Mouse (Mus musculus) intestine, postnatal 0 days (tissue): ENCODE results near the gene Krt80. TPM values are rescaled to one million over a fixed set of nuclear protein-coding genes. Genes with fewer than 3 reads are reported as not detected.
"Not testable (repeated sequence)": the region's sequence is repeated elsewhere in the genome, so short reads cannot be mapped to it uniquely, and the experiment has no call there.

ENCODE experiments used
- ATAC-seq: fragments of 200-750 bp; cut with Nextera tagmentation; 2 replicates; pipeline ENCODE4 v1.8.0; 2017; ENCODE audit warnings: mild to moderate bottlenecking, moderate TSS enrichment, moderate library complexity
- H3K27ac ChIP-seq: fragments of 300-500 bp; sonication (generic); 2 replicates; pipeline ENCODE4 v1.5.1; 2014; ENCODE audit warnings: mild to moderate bottlenecking, low read depth, low read length, moderate library complexity
- H3K27me3 ChIP-seq: fragments of 300-500 bp; sonication (generic); replicated peaks from 2 replicates; pipeline ENCODE4 v1.6.1; 2014; ENCODE audit warnings: low read length, mixed read lengths; ENCODE audit not compliant: control insufficient read depth, insufficient read depth
- H3K36me3 ChIP-seq: fragments of 300-500 bp; sonication (generic); 2 replicates; pipeline ENCODE4 v1.6.1; 2014; ENCODE audit warnings: mild to moderate bottlenecking, moderate library complexity; ENCODE audit not compliant: control insufficient read depth, insufficient read depth
- H3K4me1 ChIP-seq: fragments of 300-500 bp; sonication (generic); replicated peaks from 2 replicates; pipeline ENCODE4 v1.6.1; 2014; ENCODE audit warnings: antibody characterized with exemption, low read length, mixed read lengths; ENCODE audit not compliant: control insufficient read depth, insufficient read depth
- H3K4me2 ChIP-seq: fragments of 300-500 bp; sonication (generic); replicated peaks from 2 replicates; pipeline ENCODE4 v1.6.1; 2014; ENCODE audit warnings: low read depth, mild to moderate bottlenecking, moderate library complexity
- H3K4me3 ChIP-seq: fragments of 300-500 bp; sonication (generic); 2 replicates; pipeline ENCODE4 v1.5.1; 2014; ENCODE audit warnings: low read depth, low read length
- H3K9ac ChIP-seq: fragments of 300-500 bp; sonication (generic); 2 replicates; pipeline ENCODE4 v1.6.1; 2014; ENCODE audit warnings: mild to moderate bottlenecking, low read depth, low read length
- H3K9me3 ChIP-seq: fragments of 300-500 bp; sonication (generic); 2 replicates; pipeline ENCODE4 v1.6.1; 2016; ENCODE audit warnings: mixed run types; ENCODE audit not compliant: control insufficient read depth
- CTCF ChIP-seq: sonication (generic); IDR thresholded peaks from 2 replicates; pipeline ENCODE4 v1.5.1; 2016; ENCODE audit warnings: low read depth, mild to moderate bottlenecking, control low read depth, antibody characterized with exemption, moderate library complexity
- WGBS: fragments of 180-500 bp; shearing (Covaris S2); extraction: QIAGEN DNeasy Blood & Tissue Kit; methylation state at CpG from one replicate; pipeline ENCODE4 v1.1.7; 2014; 5-methylcytosine and 5-hydroxymethylcytosine counted together
- polyA plus RNA-seq: library from polyadenylated mRNA; unstranded; fragments of >200 nt; fragmentation: Nextera tagmentation; extraction: Ambion mirVana; gene quantifications from 2 replicates; pipeline ENCODE4 v1.2.1, GENCODE M21; 2015

Krt80 gene
- polyA plus RNA-seq, 1 experiment from 2014 or later = 0.40 TPM

DNA sequence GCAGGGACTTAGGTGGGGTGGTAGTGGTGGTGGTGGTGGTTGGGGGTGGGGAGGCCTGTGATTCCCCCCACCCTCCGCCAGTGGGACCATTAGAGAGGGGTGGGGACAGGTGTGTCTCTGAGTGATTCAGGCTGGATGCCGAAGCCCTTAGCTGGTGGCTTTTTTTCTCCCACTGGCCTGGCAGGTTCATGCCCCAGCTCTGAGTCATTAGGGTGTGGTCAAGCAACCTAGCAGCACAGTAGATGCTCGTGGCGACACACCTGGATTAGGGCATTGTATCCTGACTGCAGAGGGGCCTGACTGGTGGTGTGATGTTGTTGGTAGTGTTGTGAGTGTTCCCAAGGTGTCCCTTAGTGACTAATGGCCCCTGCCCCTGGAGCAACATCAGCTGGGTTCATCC is 38.9 kb downstream of the Krt80 start:
- Histone ChIP-seq H3K4me2 (no peak overlapping the region), H3K27ac (no peak overlapping the region), H3K4me3 (no peak overlapping the region), H3K9ac (no peak overlapping the region), H3K27me3 (no peaks in the 10 kb centered on the region), H3K4me1 (no peaks in the 10 kb centered on the region), H3K36me3 (no peaks in the 10 kb centered on the region), H3K9me3 (no peaks in the 10 kb centered on the region)
- 39% methylated on average over 4 of the region's 4 CpGs for WGBS
- ATAC-seq = peak; percentile 8; the same call in 1 of the 2 replicates
- TF ChIP-seq CTCF = no peak

GRCm38 (mm10) chr15:101329564-101329892 is 40.4 kb downstream of the Krt80 start:
- no peak overlapping the region for H3K9ac ChIP-seq
- H3K9me3 ChIP-seq = no peaks in the 10 kb centered on the region
- ATAC-seq = no peak
- H3K4me1 ChIP-seq = no peaks in the 10 kb centered on the region
- no peak overlapping the region for H3K4me2 ChIP-seq
- 89% methylated on average over 3 of the region's 3 CpGs for WGBS
- TF ChIP-seq CTCF = no peak
- no peaks in the 10 kb centered on the region for H3K27me3 ChIP-seq
- H3K36me3 ChIP-seq = no peaks in the 10 kb centered on the region
- no peak overlapping the region for H3K4me3 ChIP-seq
- H3K27ac ChIP-seq = no peak overlapping the region

- Histone ChIP-seq H3K36me3 (no peaks in the 10 kb centered on the region), H3K4me1 (no peaks in the 10 kb centered on the region), H3K4me2 (no peak overlapping the region), H3K27me3 (no peaks in the 10 kb centered on the region), H3K9me3 (no peaks in the 10 kb centered on the region), H3K27ac (no peak overlapping the region), H3K9ac (no peak overlapping the region), H3K4me3 (no peak overlapping the region)
- 68% methylated on average over 3 of the region's 3 CpGs for WGBS
- no peak for ATAC-seq
- TF ChIP-seq CTCF = no peak
Observed at GRCm38 (mm10) chr15:101328876-101329563, 40.9 kb downstream of the Krt80 start.

- H3K9me3 ChIP-seq = no peaks in the 10 kb centered on the region
- no peak overlapping the region for H3K4me3 ChIP-seq
- no peaks in the 10 kb centered on the region for H3K4me1 ChIP-seq
- H3K27me3 ChIP-seq = no peaks in the 10 kb centered on the region
- H3K36me3 ChIP-seq = no peaks in the 10 kb centered on the region
- no peak overlapping the region for H3K27ac ChIP-seq
- TF ChIP-seq CTCF = peak; percentile 99
- ATAC-seq = peak; percentile 77
- no peak overlapping the region for H3K4me2 ChIP-seq
- H3K9ac ChIP-seq = no peak overlapping the region
- 3% methylated on average over 6 of the region's 6 CpGs for WGBS
Observed at GRCm38 (mm10) chr15:101327282-101327681, 42.7 kb downstream of the Krt80 start.

DNA sequence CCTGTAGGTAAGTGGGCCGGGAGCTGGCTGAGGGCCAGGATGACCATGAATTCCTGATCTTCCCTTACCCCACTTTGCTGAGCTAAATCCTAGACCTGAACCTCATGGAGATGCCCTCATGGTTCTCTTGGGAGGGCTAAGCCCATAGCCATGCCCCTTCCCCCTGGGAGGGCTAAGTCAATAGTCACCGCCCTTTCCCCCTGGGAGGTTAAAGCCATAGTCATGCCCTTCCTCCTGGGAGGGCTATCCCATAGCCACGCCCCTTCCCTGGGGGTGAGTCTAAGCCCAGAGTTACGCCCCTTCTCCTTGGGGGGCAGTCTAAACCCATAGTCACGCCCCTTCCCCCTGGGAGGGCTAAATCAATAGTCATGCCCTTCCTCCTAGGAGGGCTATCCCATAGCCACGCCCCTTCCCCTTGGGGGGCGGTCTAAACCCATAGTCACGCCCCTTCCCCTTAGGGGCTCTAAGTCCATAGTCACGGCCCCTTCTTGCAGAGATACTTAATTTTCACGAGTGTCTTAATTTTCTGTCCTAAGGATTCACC is 43.9 kb downstream of the Krt80 start:
- H3K4me3 ChIP-seq = no peak overlapping the region
- no peak overlapping the region for H3K27ac ChIP-seq
- no peak overlapping the region for H3K9ac ChIP-seq
- ATAC-seq = peak; percentile 22; the same call in 1 of the 2 replicates
- H3K27me3 ChIP-seq = no peaks in the 10 kb centered on the region
- 44% methylated on average over 10 of the region's 10 CpGs for WGBS
- no peaks in the 10 kb centered on the region for H3K9me3 ChIP-seq
- no peak overlapping the region for H3K4me2 ChIP-seq
- no peaks in the 10 kb centered on the region for H3K36me3 ChIP-seq
- TF ChIP-seq CTCF = no peak
- no peaks in the 10 kb centered on the region for H3K4me1 ChIP-seq

- H3K9ac ChIP-seq, H3K36me3 ChIP-seq, H3K27ac ChIP-seq, H3K27me3 ChIP-seq, ATAC-seq, H3K4me1 ChIP-seq, H3K9me3 ChIP-seq, H3K4me3 ChIP-seq, H3K4me2 ChIP-seq: not testable (repeated sequence)
Observed at GRCm38 (mm10) chr15:101324409-101324808, 45.6 kb downstream of the Krt80 start.
